Mouse (Mus musculus): ENCODE measurements around the gene Mapk8. TPM values are rescaled to one million over a fixed set of nuclear protein-coding genes. Genes with fewer than 3 reads are reported as not detected.

Gene Mapk8
- total and polyA plus RNA-seq, 2 experiments: 12.1 to 26.9 TPM

- H3K79me2 ChIP-seq (ENCODE audit: control insufficient read depth, insufficient read depth, low read length): no peaks in the 10 kb centered on the region
- no peak overlapping the region for H3K9ac ChIP-seq (ENCODE audit: low read depth, low read length)
- no peaks in the 10 kb centered on the region for H3K36me3 ChIP-seq (ENCODE audit: control insufficient read depth, insufficient read depth, low read length)
- no peak overlapping the region for H3K4me3 ChIP-seq (ENCODE audit: insufficient read depth, low read depth, low read length)
- H3K4me1 ChIP-seq (ENCODE audit: control insufficient read depth, insufficient read depth, low read length): no peaks in the 10 kb centered on the region
- no peak for DNase-seq (ENCODE audit: extremely low read depth, low read depth, low spot score)
- H3K27ac ChIP-seq (replicated peaks; ENCODE audit: insufficient read depth, low read depth, low read length): no peak overlapping the region
- TF ChIP-seq CTCF (IDR thresholded peaks at IDR 0.05; ENCODE audit: low read depth, low read length): no peak
- no peak for TF ChIP-seq POLR2A (IDR thresholded peaks at IDR 0.05; ENCODE audit: extremely low read depth, insufficient read depth, low read length)
- 79% methylated on average over 4 of the region's 4 CpGs for WGBS
- H3K27me3 ChIP-seq (ENCODE audit: control insufficient read depth, insufficient read depth, low read length): no peaks in the 10 kb centered on the region
Observed at GRCm38 (mm10) chr14:33331627-33332026, 115.3 kb downstream of the Mapk8 start.

GRCm38 (mm10) chr14:33330986-33331385 lies 116.0 kb downstream of the Mapk8 start:
- H3K36me3 ChIP-seq (ENCODE audit: control insufficient read depth, insufficient read depth, low read length): no peaks in the 10 kb centered on the region
- H3K27ac ChIP-seq (replicated peaks; ENCODE audit: insufficient read depth, low read depth, low read length): no peak overlapping the region
- WGBS: 60% methylated on average over 4 of the region's 4 CpGs
- no peaks in the 10 kb centered on the region for H3K79me2 ChIP-seq (ENCODE audit: control insufficient read depth, insufficient read depth, low read length)
- no peaks in the 10 kb centered on the region for H3K27me3 ChIP-seq (ENCODE audit: control insufficient read depth, insufficient read depth, low read length)
- H3K9ac ChIP-seq (ENCODE audit: low read depth, low read length): no peak overlapping the region
- H3K4me1 ChIP-seq (ENCODE audit: control insufficient read depth, insufficient read depth, low read length): no peaks in the 10 kb centered on the region
- H3K4me3 ChIP-seq (ENCODE audit: insufficient read depth, low read depth, low read length): no peak overlapping the region
- TF ChIP-seq CTCF (IDR thresholded peaks at IDR 0.05; ENCODE audit: low read depth, low read length) (no peak), POLR2A (IDR thresholded peaks at IDR 0.05; ENCODE audit: extremely low read depth, insufficient read depth, low read length) (no peak)
- no peak for DNase-seq (ENCODE audit: extremely low read depth, low read depth, low spot score)

- WGBS: 85% methylated on average over 5 of the region's 5 CpGs
- Histone ChIP-seq H3K9ac (ENCODE audit: low read depth, low read length) (no peak overlapping the region), H3K27ac (replicated peaks; ENCODE audit: insufficient read depth, low read depth, low read length) (no peak overlapping the region), H3K79me2 (ENCODE audit: control insufficient read depth, insufficient read depth, low read length) (no peaks in the 10 kb centered on the region), H3K27me3 (ENCODE audit: control insufficient read depth, insufficient read depth, low read length) (no peaks in the 10 kb centered on the region), H3K4me3 (ENCODE audit: insufficient read depth, low read depth, low read length) (no peak overlapping the region), H3K4me1 (ENCODE audit: control insufficient read depth, insufficient read depth, low read length) (no peaks in the 10 kb centered on the region), H3K36me3 (ENCODE audit: control insufficient read depth, insufficient read depth, low read length) (no peaks in the 10 kb centered on the region)
- no peak for TF ChIP-seq POLR2A (IDR thresholded peaks at IDR 0.05; ENCODE audit: extremely low read depth, insufficient read depth, low read length)
- no peak for TF ChIP-seq CTCF (IDR thresholded peaks at IDR 0.05; ENCODE audit: low read depth, low read length)
- no peak for DNase-seq (ENCODE audit: extremely low read depth, low read depth, low spot score)
Observed at GRCm38 (mm10) chr14:33329297-33329805, 117.6 kb downstream of the Mapk8 start.

- H3K27me3 ChIP-seq (ENCODE audit: control insufficient read depth, insufficient read depth, low read length): no peaks in the 10 kb centered on the region
- H3K4me3 ChIP-seq (ENCODE audit: insufficient read depth, low read depth, low read length): no peak overlapping the region
- no peaks in the 10 kb centered on the region for H3K36me3 ChIP-seq (ENCODE audit: control insufficient read depth, insufficient read depth, low read length)
- H3K9ac ChIP-seq (ENCODE audit: low read depth, low read length): no peak overlapping the region
- H3K4me1 ChIP-seq (ENCODE audit: control insufficient read depth, insufficient read depth, low read length): no peaks in the 10 kb centered on the region
- TF ChIP-seq POLR2A (IDR thresholded peaks at IDR 0.05; ENCODE audit: extremely low read depth, insufficient read depth, low read length) (no peak), CTCF (IDR thresholded peaks at IDR 0.05; ENCODE audit: low read depth, low read length) (no peak)
- 79% methylated on average over 5 of the region's 5 CpGs for WGBS
- no peak for DNase-seq (ENCODE audit: extremely low read depth, low read depth, low spot score)
- H3K27ac ChIP-seq (replicated peaks; ENCODE audit: insufficient read depth, low read depth, low read length): no peak overlapping the region
- H3K79me2 ChIP-seq (ENCODE audit: control insufficient read depth, insufficient read depth, low read length): no peaks in the 10 kb centered on the region
Observed at GRCm38 (mm10) chr14:33328369-33328768, 118.6 kb downstream of the Mapk8 start.

Other genes starting within 250 kb of the Mapk8 start
- 0.09 and 0.20 TPM in 2 replicates for gene Arhgap22, start 233.1 kb downstream of the Mapk8 start, total RNA-seq (2014; rRNA removed)
- gene Arhgap22, start 233.1 kb downstream of the Mapk8 start, polyA plus RNA-seq (2012; rRNA removed): 0.27 and 0.57 TPM in 2 replicates
- not detected in 2 replicates for gene Frmpd2, start 24.5 kb upstream of the Mapk8 start, total RNA-seq (2014; rRNA removed)
- gene Frmpd2, start 24.5 kb upstream of the Mapk8 start, polyA plus RNA-seq (2012; rRNA removed): not detected in 2 replicates
- not detected in 2 replicates for gene Ptpn20, start 142.0 kb upstream of the Mapk8 start, total RNA-seq (2014; rRNA removed)
- not detected in 2 replicates for gene Ptpn20, start 142.0 kb upstream of the Mapk8 start, polyA plus RNA-seq (2012; rRNA removed)